Mouse (Mus musculus): ENCODE results near the gene Cdk18.
"Not testable (repeated sequence)": the region's sequence is repeated elsewhere in the genome, so short reads cannot be mapped to it uniquely, and the experiment has no call there.

Cdk18 gene
- long read RNA-seq, experiment 1, full-length matches to known transcripts, result 11 of 19 reads
- long read RNA-seq, experiment 1, partial matches to known transcripts, result 1 of 19 reads
- long read RNA-seq, experiment 1, other reads (novel, unspliced or antisense), result 7 of 19 reads
- long read RNA-seq, experiment 2, full-length matches to known transcripts, result 6 of 12 reads
- long read RNA-seq, experiment 2, partial matches to known transcripts, result 0 of 12 reads
- long read RNA-seq, experiment 2, other reads (novel, unspliced or antisense), result 6 of 12 reads

DNA sequence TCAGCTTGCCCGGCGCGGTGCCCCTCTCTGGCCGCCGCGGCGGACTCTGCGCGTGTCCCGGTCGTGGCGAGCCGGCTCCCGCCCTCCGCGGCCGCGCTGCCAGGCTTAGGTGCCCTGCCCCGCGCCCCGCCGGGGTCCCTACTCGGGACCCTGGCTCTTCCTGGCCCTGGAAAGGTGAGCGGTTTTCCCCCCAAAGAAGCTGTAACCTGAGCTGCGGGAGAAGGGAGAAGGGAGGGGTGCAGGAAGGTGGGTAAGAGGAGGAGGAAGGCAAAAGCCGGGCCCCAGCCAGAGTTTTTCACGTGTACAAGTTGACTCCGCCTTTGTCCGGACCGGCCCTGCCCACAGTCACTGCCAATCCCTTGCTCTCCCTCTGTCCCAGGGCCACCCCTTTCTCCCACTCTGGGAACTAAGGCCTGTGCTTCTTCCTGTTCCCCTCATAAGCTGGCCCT lies at the start of gene Cdk18:
Gene Cdk18, minus strand, starts transcription at position 269 of the 449 bp plus-strand sequence.
- intact Hi-C loops (cut with DNase I), result no loop called here

GRCm38 (mm10) chr1:132189231-132189630 lies 49.7 kb upstream of the Cdk18 start:
- intact Hi-C loops (cut with DNase I), result no loop called here

- intact Hi-C loops (cut with DNase I), result no loop called here
Measured at GRCm38 (mm10) chr1:132188442-132189066, 49.1 kb upstream of the Cdk18 start.

GRCm38 (mm10) chr1:132186303-132186702 lies 46.8 kb upstream of the Cdk18 start:
- intact Hi-C loops (cut with DNase I), result no loop called here

- intact Hi-C loops (cut with DNase I), result no loop called here
Measured at GRCm38 (mm10) chr1:132171619-132172018, 32.1 kb upstream of the Cdk18 start.

DNA sequence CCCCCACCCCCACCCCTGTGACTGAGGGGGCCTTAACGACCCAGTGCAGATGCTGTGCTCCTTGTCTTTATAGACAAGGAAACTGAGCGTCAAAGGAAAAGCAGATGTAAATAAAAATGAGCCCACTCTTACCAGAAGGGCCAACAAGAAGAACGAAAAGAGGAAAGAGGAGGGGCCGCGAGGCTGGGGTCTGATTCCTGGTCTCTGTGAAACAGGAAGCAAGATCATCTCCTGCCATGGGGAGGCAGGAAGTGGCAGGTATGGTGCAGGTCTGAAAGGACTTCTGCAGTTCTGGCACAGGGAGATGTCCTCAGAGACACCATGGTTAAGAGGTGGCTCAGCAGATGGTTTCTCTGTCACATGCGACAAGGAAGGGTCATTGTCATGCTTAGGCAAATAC lies 31.2 kb upstream of the Cdk18 start:
- intact Hi-C loops (cut with DNase I), result no loop called here

DNA sequence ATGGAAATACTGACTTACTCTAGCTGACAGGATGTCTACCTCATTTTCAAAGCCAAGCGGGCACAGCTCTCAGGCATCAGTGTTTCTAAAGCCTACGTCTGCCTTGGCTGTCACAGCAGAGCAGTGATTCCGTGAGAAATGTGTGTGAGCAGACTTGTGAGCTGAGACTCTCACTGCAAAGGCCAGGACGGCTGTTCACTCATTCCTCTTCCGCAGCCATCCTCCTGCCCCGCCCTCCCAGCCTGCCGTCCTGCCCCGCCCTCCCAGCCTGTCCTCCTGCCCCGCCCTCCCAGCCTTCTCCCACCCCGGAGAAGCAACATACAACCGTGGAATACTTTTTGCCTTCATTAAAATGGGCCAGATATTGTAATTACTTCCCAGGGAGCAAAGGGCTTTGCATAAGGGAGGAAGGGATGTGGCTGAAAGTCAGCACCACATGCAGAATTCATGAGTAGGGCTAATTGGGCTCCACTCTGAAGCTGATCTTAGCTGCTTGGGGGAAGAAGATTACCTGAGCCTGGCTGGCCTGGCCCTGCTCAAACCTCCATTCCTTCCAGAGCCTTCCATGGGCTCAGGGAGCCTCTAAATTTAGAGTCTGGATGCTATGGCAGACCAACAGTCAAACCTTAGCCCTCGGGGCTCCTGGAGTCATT lies 28.8 kb upstream of the Cdk18 start:
- intact Hi-C loops (cut with DNase I), result no loop called here

DNA sequence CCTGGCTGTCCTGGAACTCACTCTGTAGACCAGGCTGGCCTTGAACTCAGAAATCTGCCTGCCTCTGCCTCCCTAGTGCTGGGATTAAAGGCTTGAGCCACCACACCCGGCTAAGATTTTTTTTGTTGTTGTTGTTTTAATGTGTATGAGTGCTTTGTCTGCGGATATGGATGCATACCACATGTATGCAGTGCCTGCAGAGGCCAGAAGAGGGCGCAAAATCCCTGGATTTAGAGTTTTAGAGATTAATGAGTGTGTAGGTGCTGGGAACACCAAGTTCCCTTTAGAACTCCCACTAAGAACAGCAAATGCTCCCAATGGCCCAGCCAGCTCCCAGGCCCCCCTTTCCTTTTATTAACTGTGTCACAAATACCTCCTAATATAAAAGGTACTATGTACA lies 26.4 kb upstream of the Cdk18 start:
- intact Hi-C loops (cut with DNase I), result loop anchor here (2.0 kb wide), 1 partner anchor 45 kb away; no protein-coding TSS in a partner anchor

DNA sequence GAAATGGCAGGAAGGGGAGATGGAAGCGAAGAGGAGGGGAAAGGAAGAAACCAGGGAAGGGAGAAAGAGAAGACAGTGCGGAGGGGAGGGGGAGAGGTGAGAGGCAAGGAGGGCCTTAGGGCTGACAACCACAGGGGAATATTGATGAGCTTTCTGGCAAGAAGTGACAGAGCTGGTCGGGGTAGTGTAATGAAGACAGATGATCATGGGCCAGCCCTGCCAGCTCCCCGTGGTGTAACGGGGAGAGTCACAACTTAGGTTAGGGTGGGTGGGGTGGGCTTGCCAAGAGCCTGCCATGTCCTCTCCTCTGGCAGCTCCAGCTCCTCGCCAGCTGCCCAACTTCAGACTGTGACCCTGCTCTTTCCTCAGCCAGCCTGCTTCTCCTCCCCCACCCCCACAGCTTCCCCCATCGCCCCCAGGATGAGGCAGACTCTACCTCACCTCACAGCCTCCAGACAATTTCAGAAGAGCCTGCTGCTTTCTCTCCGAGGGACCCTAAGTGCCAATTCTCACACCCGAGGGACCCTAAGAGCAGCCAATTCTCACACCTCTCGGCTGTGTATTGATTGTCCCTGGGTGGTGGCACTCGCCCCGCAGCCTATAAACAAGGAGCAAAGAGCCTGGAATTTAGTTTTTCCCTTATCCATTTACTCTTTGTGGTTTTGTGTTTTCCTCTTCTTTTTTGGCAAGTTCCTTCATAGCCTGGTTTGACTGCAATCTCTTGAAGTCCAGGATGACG lies 25.5 kb upstream of the Cdk18 start:
- intact Hi-C loops (cut with DNase I), result no loop called here

- intact Hi-C loops (cut with DNase I), result not testable (repeated sequence)
Measured at GRCm38 (mm10) chr1:132162618-132163017, 23.1 kb upstream of the Cdk18 start.

DNA sequence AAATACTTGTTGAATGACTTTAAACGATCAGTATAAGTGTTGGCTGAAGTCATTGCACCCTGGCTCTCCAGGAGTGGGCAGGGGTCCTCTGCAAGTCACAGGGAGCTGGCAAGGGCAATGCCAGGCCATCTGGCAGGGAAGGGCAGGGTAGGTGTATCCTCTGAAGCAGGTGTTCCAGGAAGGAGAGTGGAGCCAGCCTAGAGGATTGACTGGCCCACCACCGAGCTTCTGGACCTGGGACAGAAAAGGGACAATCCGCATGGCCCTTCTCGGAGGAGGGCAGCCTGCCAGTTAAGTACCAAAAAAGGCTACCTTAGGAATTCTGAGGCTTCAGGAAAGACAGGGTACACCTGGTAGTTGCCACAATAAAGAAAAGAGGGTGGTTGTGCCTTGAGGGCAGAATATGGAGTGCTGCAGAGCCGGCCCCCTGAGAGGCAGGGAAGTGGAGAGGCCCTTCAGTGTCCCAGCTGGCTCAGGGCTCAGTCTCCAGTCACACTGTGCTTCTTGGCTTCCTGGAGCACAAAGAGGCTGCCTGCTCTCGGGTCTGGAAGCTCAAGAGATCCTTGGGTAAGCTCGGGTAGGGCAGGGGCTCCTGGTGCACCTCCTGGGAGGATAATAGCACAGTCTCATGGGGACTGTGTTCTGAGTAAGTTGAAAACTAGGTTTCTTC lies 21.9 kb upstream of the Cdk18 start:
- intact Hi-C loops (cut with DNase I), result no loop called here

DNA sequence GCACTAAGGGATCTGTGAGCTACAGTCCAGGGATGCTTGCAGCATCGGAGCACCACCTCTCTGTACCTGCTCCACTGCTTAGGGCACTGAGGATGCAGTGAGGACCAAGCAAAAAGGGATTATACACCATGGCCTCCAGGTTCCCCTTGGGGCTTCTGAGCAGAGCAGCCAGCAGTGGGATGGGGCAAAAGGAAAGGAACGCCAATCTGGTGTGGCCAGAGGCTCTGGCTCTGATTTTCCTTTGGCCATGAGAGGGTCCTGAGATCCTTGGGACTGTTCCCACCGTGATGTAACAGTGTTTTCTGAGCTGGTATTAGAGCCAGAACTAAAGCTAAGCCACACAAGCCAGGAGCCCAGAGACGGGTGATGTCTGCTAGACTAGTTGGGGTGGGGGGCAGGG lies 20.2 kb upstream of the Cdk18 start:
- intact Hi-C loops (cut with DNase I), result loop anchor here (5.0 kb wide), 3 partner anchors 48 to 198 kb away; no protein-coding TSS in a partner anchor

GRCm38 (mm10) chr1:132158741-132159140 lies 19.3 kb upstream of the Cdk18 start:
- intact Hi-C loops (cut with DNase I), result loop anchor here (5.0 kb wide), 3 partner anchors 49 to 199 kb away; no protein-coding TSS in a partner anchor

GRCm38 (mm10) chr1:132157808-132158207 lies 18.3 kb upstream of the Cdk18 start:
- intact Hi-C loops (cut with DNase I), result loop anchor here (2.0 to 5.0 kb wide), 4 partner anchors 49 to 199 kb away; no protein-coding TSS in a partner anchor

DNA sequence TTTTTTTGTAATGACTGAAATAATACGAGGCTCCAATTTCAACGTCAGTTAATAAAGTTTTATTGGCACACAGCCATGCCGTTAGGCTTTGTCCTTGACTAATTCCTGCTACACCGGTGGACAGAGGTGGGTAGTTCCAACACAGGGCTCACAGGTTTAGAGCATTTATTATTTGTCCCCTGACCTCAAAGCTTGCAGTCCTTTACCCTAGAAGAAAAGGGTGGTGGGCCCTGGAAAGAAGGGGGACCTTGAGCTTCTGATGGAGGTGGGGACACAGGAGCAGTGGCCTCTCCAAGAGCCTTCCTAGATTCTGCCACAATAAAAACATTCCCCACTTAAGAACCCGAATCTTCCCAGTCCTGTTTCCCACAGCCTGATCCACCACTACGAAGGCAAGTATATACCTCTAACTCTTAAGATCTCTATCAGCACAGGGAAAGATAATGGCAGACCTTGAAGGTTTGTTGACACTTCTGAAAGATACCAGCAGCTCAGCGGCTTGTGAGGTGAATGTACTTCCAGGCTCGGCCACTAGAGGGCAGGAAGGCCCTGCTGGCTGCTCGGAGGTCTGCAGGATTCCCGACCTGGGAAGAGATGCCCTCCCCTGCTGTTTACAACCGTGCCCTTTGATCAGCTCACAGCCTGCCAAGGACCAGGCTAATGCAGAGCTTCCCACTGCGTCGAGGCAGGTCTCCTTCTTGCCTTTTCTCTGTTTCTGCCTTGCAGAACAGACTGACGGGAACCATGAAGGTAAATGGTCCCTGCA lies 17.7 kb upstream of the Cdk18 start:
- intact Hi-C loops (cut with DNase I), result loop anchor here (2.0 to 5.0 kb wide), 4 partner anchors 50 to 200 kb away; no protein-coding TSS in a partner anchor

- intact Hi-C loops (cut with DNase I), result loop anchor here (1.0 to 5.0 kb wide), 5 partner anchors 34 to 202 kb away; no protein-coding TSS in a partner anchor
Measured at GRCm38 (mm10) chr1:132155737-132156136, 16.3 kb upstream of the Cdk18 start.

DNA sequence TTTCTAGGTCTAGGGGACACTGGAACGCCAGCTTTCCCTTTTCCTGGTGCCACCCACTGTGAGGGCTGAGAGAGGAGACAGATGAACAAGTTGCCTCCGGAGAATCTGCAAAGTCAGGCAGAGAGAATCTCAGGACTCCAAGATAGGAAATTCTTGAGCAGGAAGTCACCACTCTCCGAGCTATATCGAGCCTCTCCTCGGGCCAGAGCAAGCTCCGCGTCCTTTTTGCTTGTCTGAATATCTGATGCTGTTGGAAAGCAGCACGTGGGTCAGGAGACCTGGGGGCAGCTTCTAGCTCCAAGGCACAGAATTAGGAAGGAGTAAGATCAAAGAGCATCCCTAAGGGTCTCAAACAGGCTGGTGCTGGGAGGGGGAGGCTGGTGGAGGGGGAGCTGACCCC lies 14.2 kb upstream of the Cdk18 start:
- intact Hi-C loops (cut with DNase I), result no loop called here

DNA sequence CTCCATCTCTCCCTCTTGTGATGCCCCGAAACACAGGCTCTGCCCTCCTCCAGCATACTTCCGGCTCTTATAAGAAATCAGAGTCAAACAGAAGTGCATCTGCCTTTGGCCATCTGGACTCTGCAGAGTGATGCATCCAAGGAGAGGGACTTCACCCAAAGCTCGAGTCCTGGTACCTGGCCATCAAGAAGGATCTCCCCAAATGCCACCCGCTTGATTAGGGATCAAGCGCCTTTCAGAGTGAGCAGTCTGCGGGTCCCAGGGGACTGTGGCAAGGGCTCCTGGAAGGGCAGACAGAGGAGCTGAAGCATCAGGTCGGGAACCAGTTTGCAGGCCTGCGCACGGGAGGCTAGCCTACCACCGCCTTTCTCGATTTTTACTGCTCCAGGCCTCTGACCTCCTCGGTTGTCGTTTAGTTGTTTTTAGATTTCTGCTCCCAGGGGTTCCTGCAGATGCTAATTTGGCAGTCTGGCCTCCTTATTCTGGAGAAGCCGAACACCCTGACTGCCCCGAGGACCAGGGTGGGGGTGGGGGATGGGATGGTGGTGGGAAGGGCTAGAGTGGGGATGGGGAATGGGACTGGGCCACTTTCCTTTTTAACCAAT lies 13.7 kb upstream of the Cdk18 start:
- intact Hi-C loops (cut with DNase I), result no loop called here

DNA sequence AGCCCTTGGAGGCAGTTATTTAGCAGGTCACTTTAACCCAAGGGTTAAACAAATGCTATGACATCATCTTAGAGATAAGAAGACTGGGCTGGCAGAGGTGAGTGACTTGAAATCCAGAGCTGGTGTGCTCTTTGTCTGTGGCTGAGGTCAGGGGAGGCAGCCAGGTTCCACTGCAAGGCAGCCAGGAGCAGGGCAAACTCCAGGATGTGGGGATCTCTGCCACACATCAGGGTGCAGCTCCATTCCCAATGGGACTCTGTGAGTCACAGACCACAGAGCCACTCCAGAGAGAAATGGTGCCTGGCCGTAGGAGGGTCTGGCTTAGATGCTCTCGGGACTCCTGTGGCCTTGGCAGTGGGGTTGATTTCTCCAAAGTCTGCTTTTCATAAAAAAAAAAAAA lies 12.4 kb upstream of the Cdk18 start:
- intact Hi-C loops (cut with DNase I), result no loop called here
